Mouse (Mus musculus) skeletal muscle tissue, postnatal 0 days (tissue): ENCODE data around the gene Pusl1. TPM values are rescaled to one million over a fixed set of nuclear protein-coding genes. Genes with fewer than 3 reads are reported as not detected.

Source experiments
- microRNA-seq, 2 experiments: library from miRNA; unstranded; fragments of <30 nt; microRNA quantifications; one replicate each; pipeline ENCODE4; 2016
- polyA plus RNA-seq: library from polyadenylated mRNA; unstranded; fragments of >200 nt; fragmentation: Nextera tagmentation; extraction: Ambion mirVana; gene quantifications from 2 replicates; pipeline ENCODE4 v1.2.1, GENCODE M21; 2015

Pusl1 gene
- polyA plus RNA-seq, result 24.9 and 28.0 TPM in 2 replicates

DNA sequence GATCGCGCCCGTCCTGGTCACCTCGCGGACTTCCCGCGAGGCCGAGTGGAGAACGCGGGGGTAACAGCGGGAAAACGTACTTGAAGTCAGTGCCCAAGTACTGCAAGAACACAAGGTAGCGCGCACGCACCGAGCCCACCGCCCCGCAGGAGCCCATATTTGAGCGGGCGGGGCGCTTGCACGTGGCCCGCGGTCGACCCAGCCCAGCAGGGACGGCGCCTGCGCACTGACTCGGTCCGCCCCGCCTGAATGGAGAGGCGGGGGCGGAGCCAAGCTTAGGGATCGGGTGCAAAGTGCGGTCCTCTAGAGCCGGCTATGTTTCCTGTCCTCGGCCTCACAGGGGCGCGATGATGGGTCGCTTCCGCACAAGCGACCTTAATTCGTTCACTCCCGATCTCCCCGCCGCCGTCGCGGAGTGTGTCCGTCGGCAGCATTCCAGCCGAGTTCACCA lies at the start of gene Pusl1, which contains the start of gene Acap3:
TSS of gene Pusl1 (minus strand) at position 231 of the 451 bp plus-strand sequence.
TSS of gene Acap3 (plus strand) at position 272 of the 451 bp plus-strand sequence.

DNA sequence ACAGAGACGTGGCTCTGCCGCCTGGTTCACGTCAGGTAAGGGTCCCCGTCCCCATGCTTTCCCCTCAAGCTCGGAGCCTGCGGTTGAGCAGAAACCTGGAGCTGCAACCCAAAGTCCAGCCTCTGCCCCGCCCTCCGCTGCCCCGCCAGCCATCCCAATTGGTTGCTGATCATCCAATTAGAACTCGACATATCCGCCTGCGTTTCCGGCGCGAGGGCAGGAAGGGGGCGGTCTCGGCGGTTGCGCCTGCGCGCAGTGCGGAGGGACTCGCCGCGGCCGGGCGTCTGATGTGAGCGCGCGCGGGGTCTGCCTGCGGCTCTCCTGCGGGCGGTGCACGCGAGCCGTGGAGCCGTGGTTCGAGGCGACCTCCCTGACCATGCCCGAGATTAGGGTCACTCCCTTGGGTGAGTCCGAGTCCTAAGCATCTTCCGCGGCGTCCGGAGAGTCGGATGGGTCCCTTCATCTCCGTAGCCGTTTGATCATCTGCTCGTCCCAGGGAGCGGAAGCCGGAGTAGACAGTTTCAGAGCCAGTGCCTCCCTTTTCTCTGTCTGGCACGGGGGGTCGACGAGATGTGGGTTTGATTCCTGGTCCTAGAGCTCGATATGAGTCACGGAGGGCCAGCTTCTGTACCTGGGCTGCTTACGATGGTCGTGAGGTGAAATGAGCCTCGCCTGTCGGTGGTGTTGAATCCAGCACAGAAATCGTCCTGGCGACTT lies 22.1 kb downstream of the Pusl1 start, which contains the start of the genes Cptp and Ints11:
TSS of gene Cptp (minus strand) at position 124 of the 717 bp plus-strand sequence.
TSS of gene Ints11 (plus strand) at position 230 of the 717 bp plus-strand sequence.

DNA sequence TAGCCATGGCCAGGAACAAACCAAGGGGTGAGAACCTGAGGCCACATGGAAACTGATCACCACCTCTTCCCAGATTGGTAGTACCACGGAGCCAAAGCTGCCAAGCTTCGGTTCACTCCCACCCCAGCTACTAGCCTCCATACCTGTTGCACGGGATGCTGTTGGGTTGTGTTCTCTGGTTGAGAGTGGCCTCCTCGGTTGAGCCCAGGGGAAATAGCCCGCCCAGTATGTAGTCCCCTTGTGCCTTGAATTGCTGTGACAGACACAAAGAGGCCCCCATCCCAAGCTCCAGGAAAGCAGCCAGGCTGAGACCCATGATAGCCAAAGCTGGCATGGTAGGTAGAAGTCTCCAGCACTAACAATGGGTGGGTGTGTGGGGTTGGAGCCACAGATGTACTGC lies 28.6 kb downstream of the Pusl1 start, which contains the start of gene Tas1r3:
TSS of gene Tas1r3 (minus strand) at position 362 of the 400 bp plus-strand sequence.

DNA sequence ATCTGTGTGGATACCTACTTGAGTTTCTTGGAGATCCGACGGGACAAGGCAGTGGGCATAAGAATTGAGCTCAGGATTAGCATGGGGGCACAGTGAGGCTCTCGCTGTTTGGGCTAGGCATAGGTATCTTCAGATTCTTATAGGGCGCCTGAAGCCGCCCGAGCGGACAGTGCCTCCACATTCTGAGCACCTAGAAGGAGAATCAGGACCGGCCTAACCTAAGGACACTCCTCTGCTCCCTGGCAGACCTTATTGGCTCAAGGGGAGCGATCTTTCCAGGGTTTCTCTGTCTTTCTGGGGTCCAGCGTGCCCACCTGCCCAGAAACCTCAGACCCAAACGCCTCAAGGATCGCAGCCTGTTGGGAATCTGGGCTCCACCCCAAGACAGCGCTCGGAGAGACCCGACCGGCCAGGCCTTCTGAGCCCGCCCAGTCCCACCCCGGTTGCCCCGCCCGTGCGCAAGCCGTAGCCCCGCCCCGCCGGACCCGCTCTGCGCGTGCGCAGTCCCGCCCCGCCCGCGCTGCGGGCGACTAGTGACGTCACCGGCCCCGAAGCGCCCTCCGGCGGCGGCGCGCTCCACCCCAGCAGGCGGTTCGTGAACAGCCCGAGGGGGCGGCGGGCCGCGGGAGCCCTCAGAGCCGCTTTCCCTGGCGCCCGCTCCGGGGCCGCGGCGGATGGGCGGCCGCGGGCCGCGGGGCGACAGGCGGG lies 44.6 kb downstream of the Pusl1 start, which contains the start of gene Dvl1:
TSS of gene Dvl1 (plus strand) at position 532 of the 708 bp plus-strand sequence.

DNA sequence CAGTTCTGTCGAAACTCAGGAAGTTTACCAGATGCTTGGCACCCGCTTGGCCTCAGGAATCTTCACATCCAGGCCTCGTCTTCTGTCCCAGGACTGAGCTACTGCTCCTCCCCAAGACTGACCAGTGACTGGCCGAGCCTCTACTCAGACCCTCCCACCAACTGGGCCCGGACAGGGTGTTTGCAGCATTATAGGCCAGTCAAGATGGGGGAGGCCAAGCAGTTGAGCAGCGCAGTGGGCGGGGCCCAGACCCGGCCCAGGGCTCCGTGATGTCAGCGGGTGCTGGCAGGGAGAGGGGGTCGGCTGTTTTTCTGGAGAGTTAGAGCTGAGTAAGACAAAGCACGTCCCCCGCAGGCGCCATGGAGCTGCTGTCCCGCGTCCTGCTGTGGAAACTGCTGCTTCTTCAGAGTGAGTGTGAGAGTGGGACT lies 52.1 kb downstream of the Pusl1 start, which contains the start of gene Mxra8:
TSS of gene Mxra8 (plus strand) at position 198 of the 428 bp plus-strand sequence.

Small RNA genes within 50 kb of the gene (microRNA-seq; reads per million reads assigned to microRNA genes)
- 0 reads per million in 2 experiments for gene Gm22991

Other genes with a start within 250 kb of the Pusl1 start
- gene Gm10563, start 246.4 kb downstream of the Pusl1 start, polyA plus RNA-seq, result not detected in 2 replicates
- gene Mmp23, start 238.4 kb downstream of the Pusl1 start, polyA plus RNA-seq, result 38.5 and 62.9 TPM in 2 replicates
- 13.3 and 14.7 TPM in 2 replicates for gene Mib2, start 222.6 kb downstream of the Pusl1 start, polyA plus RNA-seq
- gene Fndc10, start 197.4 kb downstream of the Pusl1 start, polyA plus RNA-seq, result 4.6 and 6.1 TPM in 2 replicates
- gene Ssu72, start 187.0 kb downstream of the Pusl1 start, polyA plus RNA-seq, result 90.9 and 95.8 TPM in 2 replicates
- gene Tmem240, start 157.0 kb downstream of the Pusl1 start, polyA plus RNA-seq, result 0.28 and 0.58 TPM in 2 replicates
- 56.3 and 59.2 TPM in 2 replicates for gene Atad3a, start 130.7 kb downstream of the Pusl1 start, polyA plus RNA-seq
- gene Vwa1, start 117.1 kb downstream of the Pusl1 start, polyA plus RNA-seq, result 20.3 and 22.5 TPM in 2 replicates
- 1.4 and 1.5 TPM in 2 replicates for gene Tmem88b, start 105.9 kb downstream of the Pusl1 start, polyA plus RNA-seq
- gene Ankrd65, start 101.3 kb downstream of the Pusl1 start, polyA plus RNA-seq, result 0.13 and 0.15 TPM in 2 replicates
- 172 and 176 TPM in 2 replicates for gene Mrpl20, start 88.9 kb downstream of the Pusl1 start, polyA plus RNA-seq
- 89.3 and 91.0 TPM in 2 replicates for gene Ccnl2, start 79.3 kb downstream of the Pusl1 start, polyA plus RNA-seq
- 131 and 148 TPM in 2 replicates for gene Aurkaip1, start 60.5 kb downstream of the Pusl1 start, polyA plus RNA-seq
- 109 and 120 TPM in 2 replicates for gene Mxra8, start 52.1 kb downstream of the Pusl1 start, polyA plus RNA-seq
- 13.5 and 16.4 TPM in 2 replicates for gene Dvl1, start 44.4 kb downstream of the Pusl1 start, polyA plus RNA-seq
- gene Tas1r3, start 28.4 kb downstream of the Pusl1 start, polyA plus RNA-seq, result 0.16 and 0.21 TPM in 2 replicates
- 8.0 and 8.1 TPM in 2 replicates for gene Cptp, start 22.3 kb downstream of the Pusl1 start, polyA plus RNA-seq
- gene Ints11, start 22.2 kb downstream of the Pusl1 start, polyA plus RNA-seq, result 23.9 and 26.2 TPM in 2 replicates
- gene Acap3, start within 50 bp of the Pusl1 start, polyA plus RNA-seq, result 9.6 and 9.8 TPM in 2 replicates
- gene Ube2j2, start 52.0 kb upstream of the Pusl1 start, polyA plus RNA-seq, result 65.7 and 69.6 TPM in 2 replicates
- gene C1qtnf12, start 70.5 kb upstream of the Pusl1 start, polyA plus RNA-seq, result 22.7 and 51.1 TPM in 2 replicates
- gene B3galt6, start 100.9 kb upstream of the Pusl1 start, polyA plus RNA-seq, result 8.4 and 8.5 TPM in 2 replicates
- 85.8 and 116 TPM in 2 replicates for gene Sdf4, start 101.1 kb upstream of the Pusl1 start, polyA plus RNA-seq
- gene Tnfrsf4, start 122.1 kb upstream of the Pusl1 start, polyA plus RNA-seq, result 0.23 and 0.38 TPM in 2 replicates
- gene Tnfrsf18, start 134.4 kb upstream of the Pusl1 start, polyA plus RNA-seq, result 1.0 and 1.3 TPM in 2 replicates
- not detected in 2 replicates for gene Ttll10, start 167.6 kb upstream of the Pusl1 start, polyA plus RNA-seq
- 4.9 and 5.1 TPM in 2 replicates for gene 9430015G10Rik, start 218.2 kb upstream of the Pusl1 start, polyA plus RNA-seq
- gene Rnf223, start 238.7 kb upstream of the Pusl1 start, polyA plus RNA-seq, result 0.19 TPM in 1 of 2 replicates, not detected in the other